Mouse (Mus musculus) embryonic fibroblast, embryonic 13.5 days (primary cell): ENCODE data around the gene Haao. TPM values are rescaled to one million over a fixed set of nuclear protein-coding genes. Genes with fewer than 3 reads are reported as not detected.
A peak's percentile ranks its signal among the peaks of the same experiment; 100 is the strongest.
"Not testable (repeated sequence)": the region's sequence is repeated elsewhere in the genome, so short reads cannot be mapped to it uniquely, and the experiment has no call there.

Source experiments
- H3K27ac ChIP-seq: 2 replicates; pipeline ENCODE4 v1.5.1; 2012; ENCODE audit warnings: low read length, control low read depth, inconsistent platforms; ENCODE audit not compliant: insufficient read depth
- H3K4me1 ChIP-seq: 2 replicates; pipeline ENCODE4 v1.6.1; 2011; ENCODE audit warnings: low read length; ENCODE audit not compliant: control insufficient read depth, insufficient read depth
- H3K4me3 ChIP-seq: 2 replicates; pipeline ENCODE4 v1.5.1; 2011; ENCODE audit warnings: mild to moderate bottlenecking, control low read depth, low read length; ENCODE audit not compliant: insufficient read depth
- CTCF ChIP-seq: IDR thresholded peaks from 2 replicates; pipeline ENCODE4 v1.5.1; 2011; ENCODE audit warnings: mild to moderate bottlenecking, control low read depth, low read length, moderate library complexity, borderline replicate concordance; ENCODE audit not compliant: insufficient read depth
- POLR2A ChIP-seq: IDR thresholded peaks from 2 replicates; pipeline ENCODE4 v1.6.1; 2011; ENCODE audit warnings: low read depth, mild to moderate bottlenecking, control low read depth, low read length, moderate library complexity
- polyA plus RNA-seq: library from polyadenylated mRNA; stranded (reverse); fragments of >200 nt; gene quantifications from 2 replicates; pipeline ENCODE4 v1.2.4, GENCODE M21; 2011; ENCODE audit warnings: low read depth; ENCODE audit not compliant: missing spikeins, insufficient read length

The Haao gene
- polyA plus RNA-seq, 1 experiment: not detected

- H3K27ac ChIP-seq: no peak overlapping the region
- H3K4me3 ChIP-seq: no peak overlapping the region
- H3K4me1 ChIP-seq: no peaks in the 10 kb centered on the region
- no peak for TF ChIP-seq POLR2A
- TF ChIP-seq CTCF: no peak
Measured at GRCm38 (mm10) chr17:83871354-83871753, 23.6 kb upstream of the Haao start.

DNA sequence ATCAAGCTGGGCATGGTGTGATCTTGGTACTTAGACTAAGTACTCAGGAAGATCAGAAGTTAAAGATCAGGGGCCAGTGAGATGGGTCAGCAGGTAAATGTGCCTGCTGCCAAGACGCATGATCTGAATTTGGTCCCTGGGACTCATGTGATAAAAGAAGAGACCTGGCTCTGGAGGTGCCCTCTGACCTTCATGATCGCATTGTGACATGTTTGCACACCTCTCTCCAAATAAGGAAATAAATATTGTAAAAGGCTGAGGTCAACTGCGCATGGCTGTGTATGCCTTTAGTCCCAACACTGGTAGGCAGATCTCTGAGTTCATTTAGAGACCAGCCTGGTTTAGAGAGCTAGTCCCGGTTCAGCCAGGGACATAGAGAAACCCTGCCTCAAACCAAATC lies 22.6 kb upstream of the Haao start:
- H3K4me3 ChIP-seq: no peak overlapping the region
- TF ChIP-seq POLR2A (no peak), CTCF (no peak)
- no peak overlapping the region for H3K27ac ChIP-seq
- no peaks in the 10 kb centered on the region for H3K4me1 ChIP-seq

DNA sequence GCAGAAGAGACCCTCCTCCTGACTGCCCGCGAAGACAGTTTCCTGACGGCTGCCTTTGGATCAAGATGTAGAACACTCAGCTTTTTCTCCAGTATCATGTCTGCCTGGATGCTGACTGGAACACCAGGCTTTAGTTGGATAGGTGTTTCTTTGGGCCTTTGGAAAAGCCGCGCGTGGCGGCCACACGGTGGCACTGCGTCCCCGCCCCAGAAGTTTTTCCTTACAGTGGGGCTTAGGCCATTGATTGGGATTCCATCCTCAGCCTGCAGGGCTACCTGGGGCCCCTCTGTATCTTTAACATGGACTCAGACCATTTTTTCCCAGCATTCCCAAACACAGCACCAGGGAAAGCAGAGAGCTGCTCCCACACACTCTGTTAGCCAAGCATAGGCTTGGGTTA lies 18.8 kb upstream of the Haao start:
- Histone ChIP-seq H3K4me3 (no peak overlapping the region), H3K27ac (no peak overlapping the region), H3K4me1 (no peaks in the 10 kb centered on the region)
- TF ChIP-seq CTCF (peak; percentile 72), POLR2A (no peak)

- no peak overlapping the region for H3K27ac ChIP-seq
- TF ChIP-seq CTCF (no peak), POLR2A (no peak)
- H3K4me3 ChIP-seq: no peak overlapping the region
- H3K4me1 ChIP-seq: no peaks in the 10 kb centered on the region; the same call in 1 of the 2 replicates
Measured at GRCm38 (mm10) chr17:83865366-83865765, 17.6 kb upstream of the Haao start.

- H3K27ac ChIP-seq: peak overlapping the region; percentile 74
- H3K4me3 ChIP-seq: peak overlapping the region; percentile 55
- TF ChIP-seq POLR2A: peak; percentile 41
- no peak for TF ChIP-seq CTCF
- H3K4me1 ChIP-seq: peaks cover 2% of the 10 kb centered on the region
Measured at GRCm38 (mm10) chr17:83862134-83862881, 14.5 kb upstream of the Haao start.

DNA sequence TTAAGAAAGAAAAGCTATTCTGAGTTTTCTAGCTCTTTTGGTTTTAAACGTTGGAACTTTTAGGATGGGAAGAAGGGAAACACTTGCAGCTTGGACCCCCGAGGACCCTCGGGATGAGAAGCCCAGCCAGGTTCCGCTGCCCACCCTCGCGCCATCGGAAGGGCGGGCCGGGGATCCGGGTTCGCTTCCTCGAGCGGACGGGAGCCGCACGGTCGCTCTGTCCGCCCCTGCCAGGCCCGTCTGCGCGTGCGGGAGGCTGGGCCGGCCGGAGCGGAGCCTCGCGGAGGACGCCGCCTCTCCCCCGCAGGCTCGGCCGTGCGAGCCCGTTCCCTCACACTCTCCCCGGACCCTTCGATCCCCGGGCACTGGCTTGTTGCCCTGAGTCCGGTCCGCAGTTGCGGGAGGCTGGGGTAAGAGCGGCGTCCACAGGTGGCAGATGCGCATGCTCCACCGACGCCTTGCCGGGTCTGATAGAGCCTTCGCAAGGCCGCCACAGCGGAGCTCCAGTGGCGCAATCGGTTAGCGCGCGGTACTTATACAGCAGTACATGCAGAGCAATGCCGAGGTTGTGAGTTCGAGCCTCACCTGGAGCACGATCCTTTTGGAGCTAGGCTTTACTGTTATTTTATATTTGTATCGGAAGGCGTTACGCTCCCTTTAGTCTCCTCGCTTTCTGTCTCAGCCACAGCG lies 13.8 kb upstream of the Haao start:
- Histone ChIP-seq H3K4me3 (peak overlapping the region; percentile 58), H3K4me1 (peaks cover 2% of the 10 kb centered on the region), H3K27ac (peak overlapping the region; percentile 79)
- TF ChIP-seq CTCF: no peak
- TF ChIP-seq POLR2A: peak; percentile 39

DNA sequence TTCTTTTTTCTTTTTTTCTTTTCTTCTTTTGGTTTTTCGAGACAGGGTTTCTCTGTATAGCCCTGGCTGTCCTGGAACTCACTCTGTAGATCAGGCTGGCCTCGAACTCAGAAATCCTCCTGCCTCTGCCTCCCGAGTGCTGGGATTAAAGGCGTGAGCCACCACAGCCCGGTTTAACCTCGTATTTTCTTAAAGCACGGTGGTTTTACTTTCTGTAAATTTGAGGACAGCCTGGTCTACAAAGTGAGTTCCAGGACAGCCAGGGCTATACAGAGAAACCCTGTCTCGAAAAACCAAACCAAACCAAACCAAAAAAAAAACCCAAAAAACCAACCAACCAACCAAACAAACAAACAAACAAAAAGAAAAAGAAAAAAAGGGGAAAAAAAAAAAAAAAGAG lies 13.2 kb upstream of the Haao start:
- Histone ChIP-seq H3K27ac (0 out of 2 replicates have a peak overlapping the region, but pooled peaks have one; percentile 79), H3K4me3 (peak overlapping the region; percentile 58; the same call in 1 of the 2 replicates)
- not testable (repeated sequence) for H3K4me1 ChIP-seq

DNA sequence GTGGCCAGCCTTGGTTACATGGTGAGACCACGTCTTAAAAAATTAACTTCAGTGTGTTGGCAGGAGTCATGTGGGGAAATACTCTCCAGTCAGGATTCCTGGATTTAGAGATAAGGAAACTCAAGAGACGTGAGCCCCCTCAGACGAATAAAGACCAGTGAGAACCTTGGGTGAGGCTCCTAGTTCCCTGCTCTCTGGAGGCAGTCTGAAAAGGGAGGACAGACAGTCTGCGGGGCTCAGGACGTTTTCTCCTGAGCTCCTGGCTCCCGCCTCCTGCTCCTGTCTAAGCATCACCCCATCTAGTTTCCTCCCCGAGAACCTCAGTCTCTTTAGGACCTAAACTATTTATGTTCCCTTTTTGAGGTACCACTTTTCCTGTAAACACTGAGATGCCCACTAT lies 12.5 kb upstream of the Haao start:
- Histone ChIP-seq H3K27ac (peak overlapping the region; percentile 34), H3K4me3 (no peak overlapping the region), H3K4me1 (peaks cover 2% of the 10 kb centered on the region)
- no peak for TF ChIP-seq CTCF
- no peak for TF ChIP-seq POLR2A

DNA sequence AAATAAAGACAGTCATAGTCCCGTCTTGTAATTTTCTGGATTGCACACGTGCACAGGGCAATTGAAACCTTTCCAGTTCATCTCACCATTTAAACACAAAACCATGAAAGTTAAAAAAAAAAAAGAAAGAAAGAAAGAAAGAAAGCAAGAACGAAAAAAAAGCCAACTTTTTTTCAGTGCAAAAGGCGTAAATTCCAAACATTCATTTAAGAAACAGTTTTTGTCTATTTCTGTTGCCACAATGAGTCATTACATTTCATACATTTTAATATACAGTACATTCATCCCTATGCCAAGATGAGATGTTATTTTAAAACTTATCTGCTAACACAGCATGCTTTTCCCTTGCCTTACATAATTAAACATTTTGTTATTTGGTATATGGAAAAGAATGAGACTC lies 11.9 kb upstream of the Haao start:
- H3K27ac ChIP-seq: peak overlapping the region; percentile 84
- no peak overlapping the region for H3K4me3 ChIP-seq
- H3K4me1 ChIP-seq: peaks cover 2% of the 10 kb centered on the region
- TF ChIP-seq CTCF: no peak
- TF ChIP-seq POLR2A: no peak

GRCm38 (mm10) chr17:83858413-83858812 lies 10.7 kb upstream of the Haao start:
- Histone ChIP-seq H3K4me3 (no peak overlapping the region), H3K27ac (no peak overlapping the region), H3K4me1 (peaks cover 2% of the 10 kb centered on the region)
- TF ChIP-seq POLR2A: no peak
- no peak for TF ChIP-seq CTCF
